ENCODE assay signal across 7 mouse cellular contexts in the genomic region with DNA sequence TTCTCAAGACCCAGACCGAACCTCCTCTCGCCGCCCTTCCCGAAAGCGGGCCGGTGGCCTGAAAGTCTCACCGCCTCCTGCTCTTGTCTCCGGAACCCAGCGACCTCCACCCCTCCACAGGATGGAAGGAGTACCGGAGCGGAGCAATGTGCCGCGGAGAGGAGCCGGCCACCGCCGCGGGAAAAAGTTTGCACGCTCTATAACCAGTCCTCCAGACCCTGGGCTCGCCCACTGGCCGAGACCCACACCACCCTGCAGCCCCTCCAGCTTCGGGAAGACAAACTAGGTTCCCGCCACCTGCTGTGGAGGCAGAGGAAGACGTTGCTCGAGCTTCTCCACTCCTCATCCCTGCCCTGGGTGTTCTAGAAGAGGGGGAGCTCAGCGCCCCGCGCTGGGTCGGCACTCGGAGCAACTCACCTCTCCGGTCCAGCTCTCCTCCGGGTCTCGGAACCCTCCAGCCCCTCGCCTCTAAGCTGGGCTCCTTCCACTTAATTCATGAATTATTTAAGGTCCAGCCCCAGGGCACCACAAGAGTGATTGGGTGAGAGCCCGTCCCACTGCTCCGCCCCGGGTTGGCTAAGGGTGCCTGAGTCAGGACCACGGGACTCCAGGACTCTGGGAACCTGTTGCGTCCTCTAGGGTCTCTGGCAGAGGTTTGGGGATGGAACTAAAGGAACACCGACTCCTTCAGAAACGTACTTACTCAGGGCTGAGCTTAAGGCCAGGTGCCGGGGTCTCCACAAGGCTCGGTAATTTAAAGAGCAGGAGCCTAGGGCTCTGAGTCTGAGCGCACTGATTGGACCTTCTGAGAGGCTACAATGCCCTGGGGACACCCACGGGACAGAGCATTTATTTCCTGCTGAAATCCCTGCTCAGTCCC. TPM values are rescaled to one million over a fixed set of nuclear protein-coding genes. Genes with fewer than 3 reads are reported as not detected.
A peak's percentile ranks its signal among the peaks of the same experiment; 100 is the strongest.
DNase-seq lines count a peak whose midpoint lies in the region; ATAC-seq and TF ChIP-seq lines count a peak whose summit lies in the region.

A gene (minus strand): TSS at position 802 of the 880 bp plus-strand sequence.

- peak within 1 kb of the TSS; percentile 51 for H3K27ac ChIP-seq in heart, embryonic 13.5 days (replicated peaks)
- H3K27ac ChIP-seq in kidney, embryonic 16.5 days (ENCODE audit: low read length): peak within 1 kb of the TSS; percentile 86
- H3K27ac ChIP-seq in liver, embryonic 16.5 days (ENCODE audit: low read length): no peak within 1 kb of the TSS
- H3K27ac ChIP-seq in neural tube, embryonic 15.5 days (replicated peaks): peak within 1 kb of the TSS; percentile 58

- H3K27me3 ChIP-seq in E14TG2a.4 (ENCODE audit: insufficient read depth, low read length): peaks cover 65% of the 10 kb centered on the region
- H3K27me3 ChIP-seq in Patski: no peaks in the 10 kb centered on the region
- H3K27me3 ChIP-seq in heart, embryonic 13.5 days (replicated peaks): peaks cover 26% of the 10 kb centered on the region
- no peaks in the 10 kb centered on the region for H3K27me3 ChIP-seq in kidney, embryonic 16.5 days (ENCODE audit: insufficient read depth, low read length)
- peaks cover 24% of the 10 kb centered on the region for H3K27me3 ChIP-seq in liver, embryonic 16.5 days (ENCODE audit: control insufficient read depth, insufficient read depth, low read depth, low read length)
- H3K27me3 ChIP-seq in neural tube, embryonic 15.5 days (replicated peaks): no peaks in the 10 kb centered on the region

- H3K9ac ChIP-seq in heart, embryonic 13.5 days: peak within 1 kb of the TSS; percentile 81
- H3K9ac ChIP-seq in kidney, embryonic 16.5 days (replicated peaks; ENCODE audit: low read length): peak within 1 kb of the TSS; percentile 86
- peak within 1 kb of the TSS; percentile 39 for H3K9ac ChIP-seq in liver, embryonic 16.5 days (ENCODE audit: low read depth, low read length)
- peak within 1 kb of the TSS; percentile 57 for H3K9ac ChIP-seq in neural tube, embryonic 15.5 days (replicated peaks)

- POLR2A ChIA-PET in Patski (lab: Charles Lee): interaction anchor here (1.2 to 1.6 kb wide), 3 partner anchors 12 to 66 kb away, joined by 3 to 4 read pairs (median 4); no protein-coding TSS in a partner anchor

- no peak for DNase-seq in Patski (ENCODE audit: low read depth, low spot score)
- DNase-seq in embryo, embryonic 11.5 days (ENCODE audit: low read depth, low spot score): peak; percentile 48

- H3K4me3 ChIP-seq in E14TG2a.4 (replicated peaks; ENCODE audit: low read length): peak within 1 kb of the TSS; percentile 80
- H3K4me3 ChIP-seq in heart, embryonic 13.5 days: peak within 1 kb of the TSS; percentile 67
- peak within 1 kb of the TSS; percentile 61 for H3K4me3 ChIP-seq in kidney, embryonic 16.5 days (ENCODE audit: low read length)
- H3K4me3 ChIP-seq in liver, embryonic 16.5 days (ENCODE audit: low read depth, low read length): peak within 1 kb of the TSS; percentile 57
- H3K4me3 ChIP-seq in neural tube, embryonic 15.5 days (replicated peaks): peak within 1 kb of the TSS; percentile 63

- in situ Hi-C loops in Patski (cut with MboI; ENCODE audit: low pct_unique_long_range_greater_than_20kb): no loop called here

- no peak for TF ChIP-seq CTCF in E14TG2a.4 (conservative IDR thresholded peaks at IDR 0.05; ENCODE audit: low read length)
- TF ChIP-seq CTCF in Patski (IDR thresholded peaks at IDR 0.05): no peak

- no peaks in the 10 kb centered on the region for H3K9me3 ChIP-seq in E14TG2a.4 (ENCODE audit: low read length)
- H3K9me3 ChIP-seq in heart, embryonic 13.5 days: peaks cover 6% of the 10 kb centered on the region
- no peaks in the 10 kb centered on the region for H3K9me3 ChIP-seq in kidney, embryonic 16.5 days (ENCODE audit: low read length)
- H3K9me3 ChIP-seq in liver, embryonic 16.5 days (replicated peaks; ENCODE audit: control insufficient read depth, low read length): no peaks in the 10 kb centered on the region
- H3K9me3 ChIP-seq in neural tube, embryonic 15.5 days (replicated peaks): no peaks in the 10 kb centered on the region

- CTCF ChIA-PET in Patski (lab: Charles Lee): interaction anchor here (1.0 to 3.2 kb wide), 3 partner anchors 10 to 48 kb away, joined by 4 to 8 read pairs (median 5); no protein-coding TSS in a partner anchor

- H3K36me3 ChIP-seq in E14TG2a.4 (ENCODE audit: insufficient read depth, low read length): no peaks in the 10 kb centered on the region
- no peaks in the 10 kb centered on the region for H3K36me3 ChIP-seq in heart, embryonic 13.5 days
- no peaks in the 10 kb centered on the region for H3K36me3 ChIP-seq in kidney, embryonic 16.5 days (ENCODE audit: insufficient read depth, low read length)
- no peaks in the 10 kb centered on the region for H3K36me3 ChIP-seq in liver, embryonic 16.5 days (ENCODE audit: control insufficient read depth, insufficient read depth)
- no peaks in the 10 kb centered on the region for H3K36me3 ChIP-seq in neural tube, embryonic 15.5 days

- 2% methylated on average over 44 of the region's 44 CpGs for WGBS in heart, embryonic 13.5 days
- 1% methylated on average over 44 of the region's 44 CpGs for WGBS in kidney, embryonic 16.5 days
- WGBS in liver, embryonic 16.5 days (ENCODE audit: insufficient replicate concordance): 3% methylated on average over 44 of the region's 44 CpGs
- under 1% methylated on average over 44 of the region's 44 CpGs for WGBS in neural tube, embryonic 15.5 days

- peaks cover 17% of the 10 kb centered on the region for H3K4me1 ChIP-seq in E14TG2a.4 (replicated peaks; ENCODE audit: low read depth, low read length)
- peaks cover 15% of the 10 kb centered on the region for H3K4me1 ChIP-seq in heart, embryonic 13.5 days
- peaks cover 28% of the 10 kb centered on the region for H3K4me1 ChIP-seq in kidney, embryonic 16.5 days (ENCODE audit: insufficient read depth, low read length)
- peaks cover 6% of the 10 kb centered on the region; the same call in 1 of the 2 replicates for H3K4me1 ChIP-seq in liver, embryonic 16.5 days (ENCODE audit: control insufficient read depth, low read depth, low read length)
- peaks cover 20% of the 10 kb centered on the region for H3K4me1 ChIP-seq in neural tube, embryonic 15.5 days

- ATAC-seq in Patski: peak; percentile 77
- ATAC-seq in heart, embryonic 13.5 days (ENCODE audit: extremely low read depth, insufficient number of reproducible peaks, low FRiP score, low TSS enrichment): no peak
- peak; percentile 87 for ATAC-seq in kidney, embryonic 16.5 days (ENCODE audit: low FRiP score, low TSS enrichment)
- ATAC-seq in liver, embryonic 16.5 days (ENCODE audit: low read depth): peak; percentile 63
- ATAC-seq in neural tube, embryonic 15.5 days (ENCODE audit: low FRiP score): peak; percentile 81

- peak within 1 kb of the TSS; percentile 96 for H3K4me2 ChIP-seq in heart, embryonic 13.5 days
- H3K4me2 ChIP-seq in kidney, embryonic 16.5 days (replicated peaks; ENCODE audit: low read depth, low read length): peak within 1 kb of the TSS; percentile 69
- peak within 1 kb of the TSS; percentile 59 for H3K4me2 ChIP-seq in liver, embryonic 16.5 days (ENCODE audit: low read depth, low read length)
- H3K4me2 ChIP-seq in neural tube, embryonic 15.5 days: peak within 1 kb of the TSS; percentile 97

RNA-seq across cellular contexts. Expression of the gene that starts here (rescaled TPM):
- polyA plus RNA-seq in Patski (2021): 120 TPM
- polyA plus RNA-seq in heart, embryonic 13.5 days (2015; fragmentation: Nextera tagmentation; extraction: Ambion mirVana): 11.7 and 13.7 TPM in 2 replicates
- 96.0 and 97.8 TPM in 2 replicates for polyA plus RNA-seq in kidney, embryonic 16.5 days (2015; fragmentation: Nextera tagmentation; extraction: Ambion mirVana)
- 19.7 and 20.3 TPM in 2 replicates for polyA plus RNA-seq in liver, embryonic 16.5 days (2015; fragmentation: Nextera tagmentation; extraction: Ambion mirVana)
- 23.2 and 33.8 TPM in 2 replicates for polyA plus RNA-seq in neural tube, embryonic 15.5 days (2015; fragmentation: Nextera tagmentation; extraction: Ambion mirVana)
